Mouse (Mus musculus) natural killer cell, adult 2 months (primary cell): ENCODE results near the gene 1700084M14Rik.
"Not testable (repeated sequence)": the region's sequence is repeated elsewhere in the genome, so short reads cannot be mapped to it uniquely, and the experiment has no call there.

Source experiments
- DNase-seq, 2 experiments: peaks; one replicate each; pipeline ENCODE4 v3.0.0; 2022; ENCODE audit warnings: low spot score in 2 of 2

1700084M14Rik gene

GRCm38 (mm10) chrX:91575811-91576210 lies at the start of gene 1700084M14Rik:
Gene 1700084M14Rik (minus strand): TSS chrX:91575911.
- not testable (repeated sequence) for DNase-seq
